Mouse (Mus musculus) CH12.LX (cell line): ENCODE results near the gene Rab2b. TPM values are rescaled to one million over a fixed set of nuclear protein-coding genes. Genes with fewer than 3 reads are reported as not detected.

Experiments used
- DNase-seq: peaks from one replicate; pipeline ENCODE4 v3.0.0-alpha.2; 2013; ENCODE audit errors: extremely low read depth
- H3K27ac ChIP-seq: 2 replicates; pipeline ENCODE4 v1.5.1; 2012; ENCODE audit warnings: low read depth, mild to moderate bottlenecking, control low read depth, moderate library complexity; ENCODE audit not compliant: insufficient read depth
- H3K27me3 ChIP-seq: replicated peaks from 2 replicates; pipeline ENCODE3; 2012; ENCODE audit warnings: inconsistent platforms
- H3K36me3 ChIP-seq, 2 experiments: replicated peaks in 1 of 2; 2 replicates each; pipeline versions ENCODE3 to v1.6.1; 2012; ENCODE audit warnings: inconsistent platforms in 1 of 2, low read length in 1 of 2, mild to moderate bottlenecking in 1 of 2, mixed read lengths in 1 of 2, moderate library complexity in 1 of 2; ENCODE audit not compliant: control insufficient read depth in 1 of 2, insufficient read depth in 1 of 2
- H3K4me1 ChIP-seq, 2 experiments: 2 replicates each; pipeline ENCODE4 v1.6.1; 2012; ENCODE audit warnings: inconsistent platforms in 1 of 2, moderate library complexity in 1 of 2; ENCODE audit not compliant: insufficient read depth in 2 of 2, control insufficient read depth in 1 of 2
- H3K4me2 ChIP-seq: 2 replicates; pipeline ENCODE4 v1.6.1; 2012; ENCODE audit warnings: low read depth, mild to moderate bottlenecking, control low read depth; ENCODE audit not compliant: poor library complexity, insufficient read depth, severe bottlenecking
- H3K4me3 ChIP-seq, 3 experiments: fragments of 150-350 bp in 1 of 3; sonication (generic) in 1 of 3; replicated peaks in 1 of 3; 2 replicates each; pipeline versions ENCODE3 to v1.5.1; 2011 to 2012; ENCODE audit warnings: low read depth in 2 of 3, low read length in 2 of 3, mild to moderate bottlenecking in 2 of 3, moderate library complexity in 2 of 3, control low read depth in 1 of 3, improper control_type of control experiment in 1 of 3, inconsistent platforms in 1 of 3, mixed read lengths in 1 of 3; ENCODE audit not compliant: poor library complexity in 1 of 3
- H3K79me2 ChIP-seq: replicated peaks from 2 replicates; pipeline ENCODE4 v1.6.1; 2012; ENCODE audit warnings: mild to moderate bottlenecking, moderate library complexity; ENCODE audit not compliant: control insufficient read depth, poor library complexity, insufficient read depth, severe bottlenecking; ENCODE audit errors: extremely low read depth
- H3K9ac ChIP-seq: 2 replicates; pipeline ENCODE4 v1.6.1; 2012; ENCODE audit warnings: low read depth, mild to moderate bottlenecking, control low read depth, moderate library complexity; ENCODE audit not compliant: insufficient read depth
- H3K9me3 ChIP-seq: replicated peaks from 2 replicates; pipeline ENCODE3; 2012; ENCODE audit warnings: low read length, inconsistent platforms, mixed read lengths
- BHLHE40 ChIP-seq: IDR thresholded peaks from 2 replicates; pipeline ENCODE4 v1.6.1; 2011; ENCODE audit warnings: mild to moderate bottlenecking, low read depth, low read length, improper control_type of control experiment
- CHD1 ChIP-seq: IDR thresholded peaks from 2 replicates; pipeline ENCODE4 v1.6.1; 2012; ENCODE audit warnings: low read depth, low read length, improper control_type of control experiment, inconsistent platforms
- CHD2 ChIP-seq: IDR thresholded peaks from 2 replicates; pipeline ENCODE4 v1.6.1; 2011; ENCODE audit warnings: low read length, improper control_type of control experiment
- ELF1 ChIP-seq: IDR thresholded peaks from 2 replicates; pipeline ENCODE4 v1.6.1; 2014; ENCODE audit warnings: low read depth, mild to moderate bottlenecking, inconsistent platforms, low read length, improper control_type of control experiment
- ETS1 ChIP-seq: conservative IDR thresholded peaks from 2 replicates; pipeline ENCODE4 v1.6.1; 2012; ENCODE audit warnings: low read depth, mild to moderate bottlenecking, inconsistent platforms, low read length, improper control_type of control experiment, moderate library complexity
- GABPA ChIP-seq: IDR thresholded peaks from 2 replicates; pipeline ENCODE4 v1.6.1; 2012; ENCODE audit warnings: low read depth, low read length, improper control_type of control experiment, inconsistent platforms; ENCODE audit not compliant: insufficient replicate concordance
- IRF4 ChIP-seq: IDR thresholded peaks from 2 replicates; pipeline ENCODE4 v1.6.1; 2014; ENCODE audit warnings: low read depth, mild to moderate bottlenecking, inconsistent platforms, low read length, improper control_type of control experiment
- JUN ChIP-seq: IDR thresholded peaks from 2 replicates; pipeline ENCODE4 v1.6.1; 2011; ENCODE audit warnings: low read depth, mild to moderate bottlenecking, low read length, improper control_type of control experiment, moderate library complexity; ENCODE audit not compliant: insufficient read depth
- KAT2A ChIP-seq: IDR thresholded peaks from 2 replicates; pipeline ENCODE4 v1.6.1; 2012; ENCODE audit warnings: low read length, improper control_type of control experiment, inconsistent platforms; ENCODE audit not compliant: insufficient replicate concordance
- MAFK ChIP-seq: IDR thresholded peaks from 2 replicates; pipeline ENCODE4 v1.6.1; 2011; ENCODE audit warnings: low read length, improper control_type of control experiment; ENCODE audit not compliant: insufficient replicate concordance
- MAX ChIP-seq: IDR thresholded peaks from 2 replicates; pipeline ENCODE4 v1.6.1; 2011; ENCODE audit warnings: low read length, improper control_type of control experiment
- MAZ ChIP-seq: IDR thresholded peaks from 2 replicates; pipeline ENCODE4 v1.6.1; 2012; ENCODE audit warnings: low read depth, mild to moderate bottlenecking, inconsistent platforms, low read length, improper control_type of control experiment, moderate library complexity
- MXI1 ChIP-seq: IDR thresholded peaks from 2 replicates; pipeline ENCODE4 v1.6.1; 2011; ENCODE audit warnings: mild to moderate bottlenecking, low read depth, low read length, improper control_type of control experiment
- NELFE ChIP-seq: IDR thresholded peaks from 2 replicates; pipeline ENCODE4 v1.6.1; 2011; ENCODE audit warnings: low read depth, low read length, improper control_type of control experiment
- NRF1 ChIP-seq: IDR thresholded peaks from 2 replicates; pipeline ENCODE4 v1.6.1; 2014; ENCODE audit warnings: low read depth, mild to moderate bottlenecking, inconsistent platforms, low read length, improper control_type of control experiment, moderate library complexity
- POLR2AphosphoS2 ChIP-seq: IDR thresholded peaks from 2 replicates; pipeline ENCODE4 v1.6.1; 2011; ENCODE audit warnings: low read depth, low read length, improper control_type of control experiment
- RAD21 ChIP-seq: IDR thresholded peaks from 2 replicates; pipeline ENCODE4 v1.6.1; 2011; ENCODE audit warnings: low read depth, mild to moderate bottlenecking, low read length, improper control_type of control experiment, moderate library complexity
- SIN3A ChIP-seq: IDR thresholded peaks from 2 replicates; pipeline ENCODE4 v1.6.1; 2012; ENCODE audit warnings: low read length, improper control_type of control experiment, inconsistent platforms
- SMC3 ChIP-seq: IDR thresholded peaks from 2 replicates; pipeline ENCODE4 v1.6.1; 2011; ENCODE audit warnings: low read depth, low read length, improper control_type of control experiment
- TBP ChIP-seq: conservative IDR thresholded peaks from 2 replicates; pipeline ENCODE4 v1.6.1; 2011; ENCODE audit warnings: low read depth, low read length, improper control_type of control experiment
- TCF12 ChIP-seq: IDR thresholded peaks from 2 replicates; pipeline ENCODE4 v1.6.1; 2014; ENCODE audit warnings: low read depth, mild to moderate bottlenecking, inconsistent platforms, low read length, improper control_type of control experiment
- UBTF ChIP-seq: IDR thresholded peaks from 2 replicates; pipeline ENCODE4 v1.6.1; 2012; ENCODE audit warnings: low read depth, mild to moderate bottlenecking, inconsistent platforms, low read length, improper control_type of control experiment, moderate library complexity
- USF1 ChIP-seq: IDR thresholded peaks from 2 replicates; pipeline ENCODE4 v1.6.1; 2014; ENCODE audit warnings: low read depth, mild to moderate bottlenecking, inconsistent platforms, low read length, improper control_type of control experiment
- USF2 ChIP-seq: conservative IDR thresholded peaks from 2 replicates; pipeline ENCODE4 v1.6.1; 2011; ENCODE audit warnings: low read depth, low read length, improper control_type of control experiment
- ZC3H11A ChIP-seq: IDR thresholded peaks from 2 replicates; pipeline ENCODE4 v1.6.1; 2012; ENCODE audit warnings: low read depth, mild to moderate bottlenecking, inconsistent platforms, low read length, improper control_type of control experiment
- ZKSCAN1 ChIP-seq: IDR thresholded peaks from 2 replicates; pipeline ENCODE4 v1.6.1; 2012; ENCODE audit warnings: low read depth, inconsistent platforms, low read length, improper control_type of control experiment, borderline replicate concordance
- ZMIZ1 ChIP-seq: IDR thresholded peaks from 2 replicates; pipeline ENCODE4 v1.6.1; 2012; ENCODE audit warnings: low read depth, mild to moderate bottlenecking, inconsistent platforms, low read length, improper control_type of control experiment
- ZNF384 ChIP-seq: IDR thresholded peaks from 2 replicates; pipeline ENCODE4 v1.6.1; 2012; ENCODE audit warnings: low read depth, low read length, improper control_type of control experiment, inconsistent platforms
- dilution Hi-C: fragments of 300-500 bp; cut with MboI; formaldehyde crosslinking; loops from 2 replicates; pipeline ENCODE4 v1.14.3; 2020; ENCODE audit warnings: low sequenced_read_pairs; ENCODE audit not compliant: extremely low pct_unique_long_range_greater_than_20kb, extremely low pct_ligation_motif_present
- in situ Hi-C: fragments of 300-500 bp; cut with MboI; formaldehyde crosslinking; loops from 3 replicates; pipeline ENCODE4 v1.14.3; 2019; ENCODE audit warnings: low sequenced_read_pairs, low pct_ligation_motif_present, low pct_unique_long_range_greater_than_20kb, mixed read lengths
- polyA plus RNA-seq: library from polyadenylated mRNA; unstranded; fragments of >175 nt; gene quantifications from 2 replicates; pipeline ENCODE4 v1.2.1, GENCODE M21; 2012; ENCODE audit warnings: low read depth; ENCODE audit not compliant: insufficient read length
- total RNA-seq, 2 experiments: library from RNA; depleted of rRNA; stranded (reverse); fragments of 300-350 nt in 1 of 2; fragments of >200 nt in 1 of 2; gene quantifications; 2 replicates each; pipeline ENCODE4 v1.2.3; 2012 to 2014

Rab2b gene
- total and polyA plus RNA-seq, 3 experiments, result 4.6 to 10.2 (median 6.9) TPM

DNA sequence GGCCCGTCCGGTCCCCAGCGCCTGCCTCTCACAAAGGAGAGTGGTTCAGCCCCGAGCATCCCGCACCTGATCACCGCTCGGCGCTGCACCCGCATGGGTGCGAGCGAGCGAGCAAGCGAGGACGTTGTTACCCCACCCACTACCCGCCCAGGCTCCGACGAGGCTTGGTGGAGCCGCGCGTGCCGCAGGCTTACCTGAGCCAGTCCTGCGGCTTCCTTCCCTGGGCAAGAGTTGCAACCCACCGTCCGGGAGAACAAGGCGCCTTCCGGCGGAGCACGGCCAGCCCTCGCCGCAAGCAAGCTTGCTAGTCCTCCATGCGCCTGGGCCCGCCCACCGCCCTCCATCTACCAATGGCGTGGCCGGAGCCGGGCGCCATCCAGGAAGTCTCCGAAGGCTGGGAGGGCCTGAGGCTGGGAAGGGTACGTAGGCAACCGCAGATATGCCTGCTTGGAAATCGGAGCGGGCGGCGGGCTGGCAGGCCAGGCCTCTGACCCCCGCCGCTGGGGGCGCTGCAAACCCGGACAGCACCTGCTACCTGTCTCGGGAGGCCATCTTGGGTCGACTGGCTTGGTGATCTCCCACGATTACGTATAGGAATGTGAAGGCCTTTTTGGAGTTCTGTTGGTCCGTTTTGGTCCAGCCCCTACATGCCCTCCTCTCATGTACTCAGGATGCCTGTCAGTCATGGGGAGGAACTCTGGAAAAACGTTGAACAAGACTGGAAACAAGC, 21.7 kb downstream of the Rab2b start, which contains the start of gene Chd8 (continued):
- TF ChIP-seq TCF12 (peak; percentile 79), KAT2A (peak; percentile 83; the same call in 1 of the 2 replicates), ELF1 (peak; percentile 98), JUN (no peak), POLR2AphosphoS2 (peak; percentile 82; the same call in 1 of the 2 replicates), TBP (peak; percentile 34; the same call in 1 of the 2 replicates), ZNF384 (no peak), ETS1 (no peak; the same call in 1 of the 2 replicates), MAX (peak; percentile 84; the same call in 1 of the 2 replicates)

DNA sequence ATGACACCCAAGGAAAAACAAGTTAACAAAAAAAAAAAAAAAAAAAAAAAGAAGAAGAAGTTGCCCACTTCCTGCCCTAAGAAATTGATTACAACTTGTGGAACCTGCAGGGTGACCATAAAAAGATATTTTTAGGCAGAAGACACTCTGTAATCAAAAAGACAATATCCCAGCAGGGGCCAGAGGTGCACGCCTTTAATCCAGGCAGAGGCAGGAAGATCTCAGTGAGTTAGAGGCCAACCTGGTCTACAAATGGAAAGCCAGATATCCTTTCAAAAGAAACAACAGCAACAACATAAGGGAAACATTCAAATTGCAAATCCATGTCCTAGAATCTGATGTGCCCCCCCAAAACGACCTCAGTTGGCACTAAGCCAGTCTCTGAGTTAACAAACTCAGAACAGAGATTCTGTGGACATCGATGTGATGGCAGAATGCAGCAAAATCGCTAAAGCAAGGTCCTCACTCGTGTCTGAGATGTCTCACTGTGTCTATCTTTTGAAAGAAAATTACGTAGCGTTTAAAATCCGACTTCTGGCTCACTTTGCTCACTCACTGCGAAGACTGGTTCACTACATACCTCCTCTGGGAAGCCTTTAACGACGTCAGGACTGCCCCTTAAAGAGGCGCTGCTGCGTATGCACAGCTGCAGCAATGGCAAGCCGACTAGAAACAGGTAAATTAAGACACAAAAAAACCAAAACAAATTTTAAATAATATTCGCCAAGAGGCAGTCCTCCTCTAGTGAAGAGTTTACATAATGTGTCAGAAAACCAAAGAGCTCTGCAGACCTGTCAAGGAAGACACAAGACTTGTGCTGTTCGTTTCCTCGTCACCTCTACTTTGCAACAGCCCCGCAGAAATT, 22.8 kb downstream of the Rab2b start:
- in situ Hi-C loops, result no loop called here
- peak overlapping the region; percentile 71 to 88 (median 77) for H3K4me3 ChIP-seq
- H3K36me3 ChIP-seq, result peaks cover 0 to 9% of the 10 kb centered on the region in 2 experiments
- peaks cover 43% of the 10 kb centered on the region for H3K79me2 ChIP-seq
- H3K4me1 ChIP-seq, result peaks cover 0 to 25% of the 10 kb centered on the region in 2 experiments; a peak in 2 of 4 replicates
- H3K9me3 ChIP-seq, result no peaks in the 10 kb centered on the region
- H3K4me2 ChIP-seq, result peak overlapping the region; percentile 59
- no peak overlapping the region for H3K27ac ChIP-seq
- H3K27me3 ChIP-seq, result no peaks in the 10 kb centered on the region
- dilution Hi-C loops, result no loop called here
- TF ChIP-seq MAX (no peak), IRF4 (no peak), ZMIZ1 (no peak; the same call in 1 of the 2 replicates), NELFE (no peak), ZNF384 (peak; percentile 47; the same call in 1 of the 2 replicates), RAD21 (no peak), JUN (no peak), USF2 (no peak), MXI1 (no peak; the same call in 1 of the 2 replicates), GABPA (no peak), CHD2 (no peak), CHD1 (no peak; the same call in 1 of the 2 replicates), BHLHE40 (no peak), UBTF (0 out of 2 replicates have a peak, but pooled peaks have one; percentile 17), USF1 (no peak), MAFK (no peak), ZKSCAN1 (no peak), SMC3 (no peak), SIN3A (peak; percentile 72), NRF1 (no peak), TBP (no peak), MAZ (no peak), ZC3H11A (no peak), KAT2A (no peak), TCF12 (no peak)
- DNase-seq, result peak; percentile 41
- peak overlapping the region; percentile 45 for H3K9ac ChIP-seq
